Mouse (Mus musculus) frontal cortex, adult 2 months (tissue): ENCODE results near the gene Cklf. TPM values are rescaled to one million over a fixed set of nuclear protein-coding genes. Genes with fewer than 3 reads are reported as not detected.

Source experiments
- DNase-seq, 2 experiments: peaks; one replicate each; pipeline ENCODE4 v3.0.0; 2022; ENCODE audit warnings: low spot score in 1 of 2; ENCODE audit errors: extremely low spot score in 1 of 2
- polyA plus RNA-seq: library from polyadenylated mRNA; depleted of rRNA; stranded (reverse); fragments of >200 nt; gene quantifications from 2 replicates; pipeline ENCODE4 v1.2.3, GENCODE M21; 2012; rRNA removed

The Cklf gene
- 13.1 and 13.7 TPM in 2 replicates for polyA plus RNA-seq

DNA sequence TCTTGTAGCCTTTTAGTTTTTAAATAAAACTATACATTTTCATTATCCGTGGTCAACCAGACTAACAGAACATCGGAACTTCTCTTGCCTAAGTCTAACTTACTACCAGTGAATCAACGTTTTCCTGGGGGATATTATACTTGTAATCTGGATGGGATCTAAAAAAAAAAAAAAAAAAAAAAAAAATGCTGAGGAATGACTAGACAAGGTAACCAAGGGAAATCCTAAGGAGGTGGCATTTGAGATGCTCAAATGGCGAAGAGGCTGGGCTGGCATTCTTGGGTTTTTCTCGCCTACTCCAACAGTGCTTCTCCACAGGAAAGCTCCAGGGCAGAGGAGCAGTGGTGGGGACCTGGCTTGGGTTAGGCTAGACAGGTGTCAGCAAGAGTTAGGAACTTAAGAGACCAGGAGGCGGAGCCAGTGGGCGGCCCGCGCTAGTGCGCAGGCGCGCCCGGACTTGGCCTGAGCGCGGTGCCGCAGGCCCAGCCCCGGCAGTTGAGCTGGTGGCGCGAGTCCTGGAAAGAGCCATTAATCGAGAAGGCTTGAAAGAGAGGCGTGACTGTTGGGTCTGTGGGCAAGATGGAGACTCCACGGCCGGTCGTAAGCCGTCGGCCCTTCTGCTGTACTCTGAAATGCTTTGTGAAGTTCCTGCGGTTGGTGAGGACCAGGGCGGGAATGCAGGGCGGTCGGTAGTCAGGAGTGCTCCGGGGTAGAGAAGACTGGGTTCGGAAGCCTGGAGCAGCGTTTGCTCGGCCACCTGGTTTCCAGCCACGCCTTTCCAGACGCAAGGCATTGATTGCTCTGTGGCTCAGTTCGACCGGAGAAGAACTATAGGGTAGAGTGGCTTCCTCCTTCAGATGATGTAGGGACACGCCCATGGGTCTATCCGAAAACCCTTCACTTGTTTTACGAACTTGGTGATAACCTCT lies at the start of gene Cklf:
Gene Cklf, plus strand, starts transcription at position 423 of the 929 bp plus-strand sequence.
- DNase-seq, result peak; percentile 31 to 80

DNA sequence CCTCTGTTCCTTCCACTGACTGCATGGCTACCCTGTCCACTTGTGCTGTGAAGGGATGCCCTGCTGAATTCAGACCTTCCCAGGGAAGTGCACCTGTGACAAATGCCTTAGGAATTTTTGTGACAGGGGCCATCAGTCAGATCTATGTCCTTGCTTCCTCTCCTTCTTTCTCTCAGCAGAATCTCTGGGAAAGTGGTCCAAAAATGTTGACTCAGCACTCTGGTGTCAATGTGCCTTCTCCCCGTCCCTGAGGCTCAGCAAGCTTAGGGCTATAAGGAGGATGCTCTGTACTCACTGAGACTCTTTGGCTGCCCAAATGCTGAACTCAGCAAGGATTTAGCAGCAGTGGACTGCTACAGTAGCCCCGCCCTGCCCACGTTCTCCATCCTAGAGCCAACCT lies 49.0 kb upstream of the Cklf start:
- no peak for DNase-seq

- DNase-seq, result no peak
These were observed 48.3 kb upstream of the Cklf start for GRCm38 (mm10) chr8:104202320-104202719.

DNA sequence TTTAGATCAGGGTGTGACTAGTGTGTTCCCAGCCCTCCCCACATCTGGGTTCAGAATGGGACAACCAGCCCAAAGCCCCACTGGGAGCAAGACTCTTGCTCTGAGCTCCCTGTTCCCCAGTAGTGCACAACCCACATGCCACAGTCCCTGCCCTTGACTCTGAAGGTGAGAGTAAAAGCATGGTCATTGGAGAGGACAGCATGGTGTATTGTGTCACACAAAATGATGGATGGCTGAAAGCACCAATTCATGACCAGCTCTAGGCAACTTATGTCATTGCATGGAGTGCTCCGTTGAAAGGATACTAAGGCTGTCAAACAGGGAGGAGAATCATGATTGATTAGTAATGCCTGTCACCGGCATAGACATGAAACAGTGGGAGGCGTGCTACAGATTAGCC lies 45.4 kb upstream of the Cklf start:
- no peak for DNase-seq

GRCm38 (mm10) chr8:104217601-104218000 lies 33.1 kb upstream of the Cklf start:
- no peak for DNase-seq

- peak in 1 of 2 experiments; percentile 47 for DNase-seq
These were observed 31.6 kb upstream of the Cklf start for GRCm38 (mm10) chr8:104219079-104219478.

DNA sequence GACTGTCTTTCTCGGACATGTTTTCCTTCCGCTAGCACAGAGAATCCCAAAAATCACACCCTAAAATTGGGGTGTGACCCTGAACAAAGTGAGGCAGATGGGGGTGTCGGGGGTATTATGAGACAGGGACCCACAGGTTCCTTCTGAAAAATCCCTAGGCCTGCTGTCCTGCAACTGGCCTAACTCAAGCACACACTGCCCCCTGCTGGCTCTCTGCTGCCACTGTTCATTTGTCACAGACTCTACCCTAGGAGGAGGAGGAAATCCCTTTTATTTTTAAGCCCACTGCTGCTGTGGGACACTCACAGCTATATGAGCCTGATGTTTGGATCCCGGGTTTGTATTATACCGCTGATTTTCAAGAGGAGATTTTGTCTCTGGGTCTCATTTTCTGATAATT lies 30.9 kb upstream of the Cklf start:
- peak; percentile 38 to 90 for DNase-seq

DNA sequence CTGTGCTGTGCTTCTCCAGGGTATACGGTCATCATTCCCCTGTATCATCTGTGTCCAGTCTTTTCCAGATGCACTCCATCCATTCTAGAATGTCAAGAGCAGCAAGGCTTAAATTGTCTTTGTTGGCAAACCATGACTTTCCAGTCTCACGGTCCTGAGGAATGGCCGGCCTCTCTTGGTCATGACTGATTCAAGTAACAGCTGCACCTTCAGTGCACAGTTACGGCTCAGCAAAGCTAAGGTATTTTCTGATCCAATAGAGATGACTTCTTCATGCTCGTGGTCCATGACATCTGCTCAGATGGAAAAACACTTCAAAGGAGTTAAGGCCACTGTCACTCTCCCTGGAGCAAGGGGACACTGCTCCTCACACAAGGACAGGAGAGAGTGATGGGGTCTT lies 23.6 kb upstream of the Cklf start:
- DNase-seq, result no peak

DNA sequence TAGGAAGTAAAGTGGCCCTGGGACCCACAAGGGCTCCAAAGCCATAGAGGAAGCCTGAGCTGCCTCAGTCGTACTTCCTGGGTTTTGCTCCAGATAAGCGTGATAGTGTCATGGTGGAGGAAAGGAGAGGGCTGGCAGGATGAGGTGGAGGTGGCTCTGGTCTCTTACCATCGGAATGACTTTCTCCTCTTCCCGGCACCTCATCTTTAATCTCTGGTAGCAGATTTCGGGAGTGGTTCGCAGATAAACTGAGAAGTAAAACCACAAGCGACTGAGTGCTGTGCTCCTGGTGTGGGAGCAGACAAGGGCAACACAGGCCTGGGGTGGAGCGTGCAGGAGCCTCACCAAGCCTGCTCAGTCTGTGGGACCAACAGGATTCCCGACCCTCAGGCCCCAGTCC lies 20.3 kb upstream of the Cklf start:
- no peak for DNase-seq

- DNase-seq, result no peak
These were observed 18.6 kb upstream of the Cklf start for GRCm38 (mm10) chr8:104232039-104232438.

DNA sequence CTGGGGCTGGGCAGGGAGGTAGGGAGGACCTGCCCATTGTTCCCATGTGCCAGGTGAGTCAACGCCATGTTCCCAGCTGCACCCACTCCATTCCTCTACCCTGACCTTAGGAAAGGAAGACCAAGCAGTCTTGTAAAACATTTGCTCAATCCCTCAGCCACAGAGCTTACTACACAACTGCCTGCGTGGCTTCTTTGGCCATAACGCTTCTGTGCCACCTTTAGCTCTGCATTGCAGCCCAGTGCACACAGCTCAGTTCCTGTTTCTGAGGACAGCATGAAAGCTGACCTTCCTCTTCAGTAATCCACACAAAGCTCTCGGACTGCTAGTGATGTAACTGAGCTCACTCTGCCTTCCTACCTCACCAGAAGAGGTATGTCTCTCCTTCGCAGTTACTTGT lies 17.7 kb upstream of the Cklf start:
- no peak for DNase-seq

DNA sequence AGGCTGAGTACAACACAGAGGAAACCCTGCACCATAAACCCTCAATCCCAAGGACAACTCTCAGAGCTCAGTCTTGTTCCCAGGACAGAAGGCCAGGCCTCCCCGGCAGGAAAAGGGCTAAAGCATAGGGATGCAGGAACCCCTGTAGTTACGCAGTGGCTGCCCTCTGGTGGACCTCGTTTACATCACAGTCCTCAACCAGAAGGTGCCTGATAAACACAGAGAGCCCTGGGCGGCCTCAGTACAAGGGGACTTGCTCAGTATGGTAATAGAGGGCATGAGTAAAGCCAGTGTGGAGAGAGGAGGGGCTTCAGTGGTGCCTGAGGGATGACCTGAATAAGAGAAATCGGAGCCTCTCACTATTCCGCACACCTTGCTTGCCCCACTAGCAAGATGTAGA lies 16.1 kb upstream of the Cklf start:
- peak in 1 of 2 experiments; percentile 31 for DNase-seq

GRCm38 (mm10) chr8:104239418-104239861 lies 11.2 kb upstream of the Cklf start:
- no peak for DNase-seq

DNA sequence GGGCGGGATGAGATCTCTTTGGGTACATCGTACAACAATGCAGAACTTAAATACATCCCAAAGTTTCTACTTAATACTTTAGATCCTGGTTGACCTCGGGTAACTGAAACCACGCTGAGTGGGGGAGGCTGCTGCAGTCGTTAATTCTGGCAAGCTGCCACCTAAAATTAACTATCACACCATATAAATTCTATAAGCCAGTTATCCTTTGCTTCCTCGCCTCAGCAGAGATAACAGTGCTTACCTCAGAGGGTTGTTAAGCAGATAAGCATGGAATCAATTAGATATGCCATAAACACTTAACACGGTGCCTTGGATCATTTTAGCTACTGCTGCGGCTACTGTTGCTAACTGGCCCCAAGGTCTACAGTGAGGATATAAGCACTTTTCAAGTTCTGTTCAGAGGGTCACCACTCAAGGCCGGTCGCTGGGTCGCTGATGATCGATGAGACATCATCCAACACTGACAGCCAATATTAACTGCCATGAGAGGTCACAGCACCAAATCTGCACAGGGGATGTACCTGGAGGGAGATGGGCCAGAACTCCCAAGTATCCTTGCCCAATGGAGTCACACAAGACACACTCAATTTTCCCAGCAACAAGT lies 8.5 kb upstream of the Cklf start:
- no peak for DNase-seq

- DNase-seq, result no peak
These were observed 4.0 kb upstream of the Cklf start for GRCm38 (mm10) chr8:104246621-104247020.

DNA sequence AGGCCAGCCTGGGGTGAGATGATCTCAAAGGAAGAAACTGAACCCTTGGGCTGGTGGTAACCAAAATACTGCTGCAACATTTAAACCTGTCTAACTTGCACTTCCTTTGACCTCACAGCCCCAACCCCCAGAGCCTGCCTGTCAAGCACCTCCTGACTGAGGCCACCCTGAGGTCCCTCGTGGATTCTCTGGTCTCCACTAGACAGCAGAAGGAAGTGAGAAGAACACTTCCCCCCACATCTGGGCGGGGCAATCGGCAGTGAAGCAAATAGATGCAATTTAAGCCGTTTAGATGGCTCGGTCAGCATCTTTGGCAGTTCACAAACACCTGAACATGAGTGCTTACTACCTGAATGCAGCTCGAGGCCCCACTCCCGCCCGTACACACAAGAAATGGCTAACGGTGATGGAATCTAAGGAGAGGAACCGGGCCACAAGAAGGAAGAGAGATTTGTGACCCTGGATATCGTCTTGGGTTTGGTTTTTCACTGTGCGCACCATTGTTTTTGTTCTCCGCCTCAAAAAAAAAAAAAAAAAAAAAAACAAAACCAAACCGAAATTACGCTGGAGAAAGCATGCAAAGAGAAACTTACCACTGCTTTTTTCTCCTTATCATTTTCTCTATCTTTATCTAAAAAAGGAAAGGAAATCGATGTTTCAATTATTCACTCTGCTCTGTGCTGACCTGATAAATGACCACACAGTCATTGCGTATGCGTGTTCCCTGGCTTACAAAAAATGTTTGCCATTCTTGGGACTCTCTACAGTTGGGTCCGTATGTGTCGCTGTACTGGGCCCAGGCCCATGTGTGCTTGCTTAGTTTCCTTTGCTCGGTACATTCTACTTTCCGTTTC lies 3.4 kb upstream of the Cklf start:
- no peak for DNase-seq

- DNase-seq, result no peak
These were observed 2.8 kb upstream of the Cklf start for GRCm38 (mm10) chr8:104247908-104248275.

DNA sequence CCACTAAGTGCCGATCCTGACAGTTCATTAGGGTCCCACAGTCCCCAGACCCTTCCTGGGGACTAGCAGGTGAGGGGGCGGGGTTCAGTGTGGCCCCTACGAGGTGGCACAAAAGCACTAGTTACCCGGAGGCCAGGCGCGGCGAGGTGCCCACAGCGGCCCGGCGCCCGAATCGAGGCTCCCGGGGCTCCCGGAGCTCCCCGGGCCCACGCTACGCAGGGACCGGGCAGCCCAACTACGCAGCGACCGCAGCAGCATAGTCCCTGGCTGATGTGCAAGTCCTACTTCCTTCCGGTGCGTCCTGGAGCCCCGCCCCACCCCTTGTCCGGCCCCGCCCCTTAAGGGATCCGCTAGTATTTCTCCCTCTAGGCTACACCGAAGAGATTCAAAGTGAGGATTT lies 2.4 kb upstream of the Cklf start, which contains the start of gene Tk2:
Gene Tk2, minus strand, starts transcription at position 283 of the 400 bp plus-strand sequence.
- peak; percentile 34 to 74 for DNase-seq

DNA sequence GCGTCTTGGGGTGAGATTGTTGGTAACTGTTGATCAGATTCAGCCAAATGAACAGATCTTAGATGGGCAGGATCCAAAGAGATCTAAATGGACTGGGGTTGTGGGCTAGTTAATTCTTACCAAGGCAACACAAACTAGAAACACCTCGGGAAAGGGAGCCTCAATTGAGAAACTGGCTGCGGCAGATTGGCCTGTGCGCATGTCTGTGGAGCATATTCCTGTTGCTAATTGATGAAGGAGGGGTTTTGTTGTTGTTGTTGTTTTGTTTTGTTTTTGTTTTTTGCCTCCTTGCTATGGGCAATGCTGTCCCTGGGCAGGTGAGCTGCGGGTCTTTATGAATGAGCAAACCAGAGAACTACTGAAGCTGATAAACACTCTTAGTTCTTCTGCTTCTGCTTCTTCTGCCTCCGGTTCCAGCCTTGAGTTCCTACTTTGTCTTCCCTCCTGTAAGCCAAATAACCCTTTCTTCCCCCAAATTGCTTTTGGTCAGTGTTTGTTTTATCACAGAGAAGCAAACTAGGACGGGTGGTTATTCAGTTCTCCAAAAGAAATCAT lies 1.1 kb upstream of the Cklf start:
- no peak for DNase-seq

- no peak for DNase-seq
These were observed 800 bp downstream of the Cklf start for GRCm38 (mm10) chr8:104251461-104251860.

- DNase-seq, result no peak
These were observed 2.4 kb downstream of the Cklf start for GRCm38 (mm10) chr8:104253016-104253415.
